Comparison of ENCODE assay signal across 9 mouse cellular contexts in genomic region chr5:25022904-25023303, GRCm38 (mm10).
DNase-seq lines count a peak whose midpoint lies in the region; ATAC-seq and TF ChIP-seq lines count a peak whose summit lies in the region.
"Had no signal": no experiment of that assay in that cellular context is flagged by ENCODE, and none has a peak within 500 bp of the region (broad histone marks: within the 10 kb centered on the region; RNA-seq: fewer than 3 reads in every experiment).

No protein-coding gene starts in this region.

- WGBS in kidney, embryonic 14.5 days: 45% methylated on average over 4 of the region's 4 CpGs
- WGBS in bone marrow, adult 2 months: 32% methylated on average over 4 of the region's 4 CpGs
- WGBS in hindbrain, embryonic 12.5 days: 46% methylated on average over 4 of the region's 4 CpGs

- no peaks in the 10 kb centered on the region for H3K4me1 ChIP-seq in kidney, embryonic 14.5 days (ENCODE audit: control insufficient read depth, insufficient read depth, low read length)
- no peaks in the 10 kb centered on the region; the same call in 1 of the 2 replicates for H3K4me1 ChIP-seq in bone marrow, adult 2 months (ENCODE audit: control insufficient read depth, insufficient read depth, low read length)
- H3K4me1 ChIP-seq in hindbrain, embryonic 12.5 days: no peaks in the 10 kb centered on the region

- no peak overlapping the region for H3K4me3 ChIP-seq in kidney, embryonic 14.5 days (ENCODE audit: low read length)
- H3K4me3 ChIP-seq in bone marrow, adult 2 months (replicated peaks; ENCODE audit: control insufficient read depth, low read depth, low read length): no peak overlapping the region
- H3K4me3 ChIP-seq in hindbrain, embryonic 12.5 days: no peak overlapping the region
- H3K4me3 ChIP-seq: erythroblast, embryonic 14.5 days had no signal

- TF ChIP-seq CTCF in bone marrow, adult 2 months (IDR thresholded peaks at IDR 0.05; ENCODE audit: control insufficient read depth, insufficient read depth, low read length): peak; percentile 73

- H3K36me3 ChIP-seq in kidney, embryonic 14.5 days (ENCODE audit: control insufficient read depth, insufficient read depth, low read length): no peaks in the 10 kb centered on the region
- no peaks in the 10 kb centered on the region for H3K36me3 ChIP-seq in hindbrain, embryonic 12.5 days

- no peaks in the 10 kb centered on the region for H3K9me3 ChIP-seq in kidney, embryonic 14.5 days (ENCODE audit: control insufficient read depth, low read length)
- H3K9me3 ChIP-seq in hindbrain, embryonic 12.5 days (replicated peaks): no peaks in the 10 kb centered on the region

- no peak overlapping the region for H3K9ac ChIP-seq in kidney, embryonic 14.5 days (ENCODE audit: low read depth, low read length)
- H3K9ac ChIP-seq in hindbrain, embryonic 12.5 days: no peak overlapping the region

- H3K27me3 ChIP-seq in kidney, embryonic 14.5 days (ENCODE audit: control insufficient read depth, insufficient read depth, low read length): no peaks in the 10 kb centered on the region
- no peaks in the 10 kb centered on the region for H3K27me3 ChIP-seq in hindbrain, embryonic 12.5 days

- ATAC-seq in kidney, embryonic 14.5 days (ENCODE audit: low FRiP score, low TSS enrichment): no peak
- ATAC-seq in hindbrain, embryonic 12.5 days (ENCODE audit: low FRiP score): no peak

- DNase-seq in kidney, adult 18-20 months: peak; percentile 54
- peak; percentile 48 for DNase-seq in 3T3-L1 (ENCODE audit: low read depth, low spot score)
- peak; percentile 75 to 76 for DNase-seq in B cell, adult 2 months
- peak; percentile 52 for DNase-seq in heart, postnatal 4 days
- DNase-seq in naive thymus-derived CD4-positive, alpha-beta T cell, adult 2 months (ENCODE audit: low read depth): peak; percentile 68

- no peak overlapping the region for H3K4me2 ChIP-seq in kidney, embryonic 14.5 days (replicated peaks; ENCODE audit: low read depth, low read length)
- no peak overlapping the region for H3K4me2 ChIP-seq in hindbrain, embryonic 12.5 days (replicated peaks)

- no peak overlapping the region for H3K27ac ChIP-seq in kidney, embryonic 14.5 days (ENCODE audit: low read depth, low read length)
- H3K27ac ChIP-seq in bone marrow, adult 2 months (ENCODE audit: control insufficient read depth, insufficient read depth, low read depth, low read length, poor library complexity): no peak overlapping the region
- H3K27ac ChIP-seq in hindbrain, embryonic 12.5 days: no peak overlapping the region

- TF ChIP-seq POLR2A in bone marrow, adult 2 months (IDR thresholded peaks at IDR 0.05; ENCODE audit: borderline replicate concordance, control insufficient read depth, low read depth, low read length): no peak
